Mouse (Mus musculus): ENCODE results near the gene Pde5a. TPM values are rescaled to one million over a fixed set of nuclear protein-coding genes. Genes with fewer than 3 reads are reported as not detected.

Pde5a gene
- polyA plus RNA-seq (2017; shearing (Covaris generic)) = 0.15 TPM

GRCm38 (mm10) chr3:122728852-122729600, at the start of gene Pde5a:
Pde5a (plus strand) TSS chr3:122728947.

GRCm38 (mm10) chr3:122894772-122895171, 166.0 kb downstream of the Pde5a start, which contains the start of gene Fabp2:
Fabp2 (plus strand) TSS chr3:122895072.

Other genes with a start within 250 kb of the Pde5a start
- gene Fnbp1l, start 109.2 kb upstream of the Pde5a start, polyA plus RNA-seq (2017; shearing (Covaris generic)) = 0.29 TPM
- gene Fabp2, start 166.1 kb downstream of the Pde5a start, polyA plus RNA-seq (2017; shearing (Covaris generic)) = not detected
- not detected for gene Gm10959, start 190.4 kb downstream of the Pde5a start, polyA plus RNA-seq (2017; shearing (Covaris generic))
- gene 1810037I17Rik, start 195.3 kb downstream of the Pde5a start, polyA plus RNA-seq (2017; shearing (Covaris generic)) = 98.3 TPM

Measured in inflammation-experienced regulatory T-cells, adult 16 weeks (primary cell).